Mouse (Mus musculus): ENCODE results near the gene Trim30a. TPM values are rescaled to one million over a fixed set of nuclear protein-coding genes. Genes with fewer than 3 reads are reported as not detected.

The Trim30a gene
- polyA plus RNA-seq, 1 experiment from 2014 or later: 1.3 TPM

GRCm38 (mm10) chr7:104401140-104401539 is 63.9 kb downstream of the Trim30a start:
- no peak overlapping the region for H3K27ac ChIP-seq (replicated peaks; ENCODE audit: low read depth, low read length)
- no peak overlapping the region for H3K9ac ChIP-seq (replicated peaks; ENCODE audit: low read length)
- H3K4me1 ChIP-seq (ENCODE audit: control insufficient read depth, insufficient read depth, low read length): no peaks in the 10 kb centered on the region
- ATAC-seq (replicated peaks; ENCODE audit: insufficient number of reproducible peaks, low FRiP score, low TSS enrichment, low read depth) (no peak), DNase-seq (ENCODE audit: low spot score) (no peak)
- H3K9me3 ChIP-seq (replicated peaks; ENCODE audit: control insufficient read depth, low read length): no peaks in the 10 kb centered on the region
- no peak overlapping the region for H3K4me2 ChIP-seq (ENCODE audit: low read depth, low read length)
- H3K4me3 ChIP-seq (ENCODE audit: low read depth, low read length): no peak overlapping the region
- H3K36me3 ChIP-seq (replicated peaks; ENCODE audit: control insufficient read depth, insufficient read depth, low read depth, low read length): no peaks in the 10 kb centered on the region
- H3K27me3 ChIP-seq (ENCODE audit: control insufficient read depth, insufficient read depth, low read length): no peaks in the 10 kb centered on the region

GRCm38 (mm10) chr7:104400698-104401097 is 64.3 kb downstream of the Trim30a start, which contains the start of gene Trim30c:
Gene Trim30c (minus strand): TSS chr7:104400837.
- H3K27ac ChIP-seq (replicated peaks; ENCODE audit: low read depth, low read length): no peak within 1 kb of the TSS
- no peak within 1 kb of the TSS for H3K4me2 ChIP-seq (ENCODE audit: low read depth, low read length)
- H3K9ac ChIP-seq (replicated peaks; ENCODE audit: low read length): no peak within 1 kb of the TSS
- DNase-seq (ENCODE audit: low spot score) (no peak), ATAC-seq (replicated peaks; ENCODE audit: insufficient number of reproducible peaks, low FRiP score, low TSS enrichment, low read depth) (no peak)
- WGBS: 77% methylated on average over 1 of the region's 1 CpGs
- no peaks in the 10 kb centered on the region for H3K9me3 ChIP-seq (replicated peaks; ENCODE audit: control insufficient read depth, low read length)
- no peak within 1 kb of the TSS for H3K4me3 ChIP-seq (ENCODE audit: low read depth, low read length)
- H3K4me1 ChIP-seq (ENCODE audit: control insufficient read depth, insufficient read depth, low read length): no peaks in the 10 kb centered on the region
- no peaks in the 10 kb centered on the region for H3K27me3 ChIP-seq (ENCODE audit: control insufficient read depth, insufficient read depth, low read length)
- no peaks in the 10 kb centered on the region for H3K36me3 ChIP-seq (replicated peaks; ENCODE audit: control insufficient read depth, insufficient read depth, low read depth, low read length)

GRCm38 (mm10) chr7:104398492-104398891 is 66.5 kb downstream of the Trim30a start:
- Histone ChIP-seq H3K36me3 (replicated peaks; ENCODE audit: control insufficient read depth, insufficient read depth, low read depth, low read length) (no peaks in the 10 kb centered on the region), H3K27me3 (ENCODE audit: control insufficient read depth, insufficient read depth, low read length) (no peaks in the 10 kb centered on the region), H3K9ac (replicated peaks; ENCODE audit: low read length) (no peak overlapping the region), H3K4me3 (ENCODE audit: low read depth, low read length) (no peak overlapping the region), H3K9me3 (replicated peaks; ENCODE audit: control insufficient read depth, low read length) (no peaks in the 10 kb centered on the region), H3K27ac (replicated peaks; ENCODE audit: low read depth, low read length) (no peak overlapping the region), H3K4me1 (ENCODE audit: control insufficient read depth, insufficient read depth, low read length) (no peaks in the 10 kb centered on the region), H3K4me2 (ENCODE audit: low read depth, low read length) (no peak overlapping the region)
- no peak for DNase-seq (ENCODE audit: low spot score)
- ATAC-seq (replicated peaks; ENCODE audit: insufficient number of reproducible peaks, low FRiP score, low TSS enrichment, low read depth): no peak
- 74% methylated on average over 1 of the region's 1 CpGs for WGBS

GRCm38 (mm10) chr7:104369736-104370414 is 95.1 kb downstream of the Trim30a start, which contains the start of gene Trim30b:
Gene Trim30b (minus strand): TSS chr7:104369884.
- Histone ChIP-seq H3K4me1 (ENCODE audit: control insufficient read depth, insufficient read depth, low read length) (no peaks in the 10 kb centered on the region), H3K9ac (replicated peaks; ENCODE audit: low read length) (no peak within 1 kb of the TSS), H3K9me3 (replicated peaks; ENCODE audit: control insufficient read depth, low read length) (no peaks in the 10 kb centered on the region), H3K4me2 (ENCODE audit: low read depth, low read length) (no peak within 1 kb of the TSS), H3K4me3 (ENCODE audit: low read depth, low read length) (no peak within 1 kb of the TSS), H3K27ac (replicated peaks; ENCODE audit: low read depth, low read length) (no peak within 1 kb of the TSS), H3K36me3 (replicated peaks; ENCODE audit: control insufficient read depth, insufficient read depth, low read depth, low read length) (no peaks in the 10 kb centered on the region), H3K27me3 (ENCODE audit: control insufficient read depth, insufficient read depth, low read length) (no peaks in the 10 kb centered on the region)
- DNase-seq (ENCODE audit: low spot score) (peak; percentile 5), ATAC-seq (replicated peaks; ENCODE audit: insufficient number of reproducible peaks, low FRiP score, low TSS enrichment, low read depth) (no peak)
- 50% methylated on average over 1 of the region's 1 CpGs for WGBS

- ATAC-seq (replicated peaks; ENCODE audit: insufficient number of reproducible peaks, low FRiP score, low TSS enrichment, low read depth): no peak
- no peaks in the 10 kb centered on the region for H3K9me3 ChIP-seq (replicated peaks; ENCODE audit: control insufficient read depth, low read length)
- H3K27me3 ChIP-seq (ENCODE audit: control insufficient read depth, insufficient read depth, low read length): no peaks in the 10 kb centered on the region
- no peaks in the 10 kb centered on the region for H3K36me3 ChIP-seq (replicated peaks; ENCODE audit: control insufficient read depth, insufficient read depth, low read depth, low read length)
- H3K27ac ChIP-seq (replicated peaks; ENCODE audit: low read depth, low read length): no peak overlapping the region
- H3K4me1 ChIP-seq (ENCODE audit: control insufficient read depth, insufficient read depth, low read length): no peaks in the 10 kb centered on the region
- H3K9ac ChIP-seq (replicated peaks; ENCODE audit: low read length): no peak overlapping the region
- DNase-seq (ENCODE audit: low spot score): no peak
- H3K4me2 ChIP-seq (ENCODE audit: low read depth, low read length): no peak overlapping the region
- no peak overlapping the region for H3K4me3 ChIP-seq (ENCODE audit: low read depth, low read length)
These were observed 98.7 kb downstream of the Trim30a start for GRCm38 (mm10) chr7:104366339-104366738.

Other genes starting within 250 kb of the Trim30a start
- 2.9 and 3.5 TPM in 2 replicates for gene Trim6, start 246.4 kb downstream of the Trim30a start, polyA plus RNA-seq (2014; fragmentation: Nextera tagmentation; extraction: Ambion mirVana)
- 0.83 and 0.98 TPM in 2 replicates for gene Trim34a, start 220.7 kb downstream of the Trim30a start, polyA plus RNA-seq (2014; fragmentation: Nextera tagmentation; extraction: Ambion mirVana)
- 0.11 TPM in 1 of 2 replicates, not detected in the other for gene Trim5, start 177.1 kb downstream of the Trim30a start, polyA plus RNA-seq (2014; fragmentation: Nextera tagmentation; extraction: Ambion mirVana)
- 1.7 and 2.9 TPM in 2 replicates for gene Trim12a, start 149.7 kb downstream of the Trim30a start, polyA plus RNA-seq (2014; fragmentation: Nextera tagmentation; extraction: Ambion mirVana)
- not detected in 2 replicates for gene Trim34b, start 135.7 kb downstream of the Trim30a start, polyA plus RNA-seq (2014; fragmentation: Nextera tagmentation; extraction: Ambion mirVana)
- gene Trim12c, start 111.8 kb downstream of the Trim30a start, polyA plus RNA-seq (2014; fragmentation: Nextera tagmentation; extraction: Ambion mirVana): 1.0 and 1.2 TPM in 2 replicates
- gene Trim30b, start 95.3 kb downstream of the Trim30a start, polyA plus RNA-seq (2014; fragmentation: Nextera tagmentation; extraction: Ambion mirVana): not detected in 2 replicates
- not detected in 2 replicates for gene Trim30c, start 64.4 kb downstream of the Trim30a start, polyA plus RNA-seq (2014; fragmentation: Nextera tagmentation; extraction: Ambion mirVana)
- gene Trim30d, start 42.7 kb upstream of the Trim30a start, polyA plus RNA-seq (2014; fragmentation: Nextera tagmentation; extraction: Ambion mirVana): 0.25 and 0.31 TPM in 2 replicates
- gene Olfr651, start 84.9 kb upstream of the Trim30a start, polyA plus RNA-seq (2014; fragmentation: Nextera tagmentation; extraction: Ambion mirVana): not detected in 2 replicates
- gene Olfr652, start 95.7 kb upstream of the Trim30a start, polyA plus RNA-seq (2014; fragmentation: Nextera tagmentation; extraction: Ambion mirVana): not detected in 2 replicates
- gene Olfr653, start 112.1 kb upstream of the Trim30a start, polyA plus RNA-seq (2014; fragmentation: Nextera tagmentation; extraction: Ambion mirVana): not detected in 2 replicates
- not detected in 2 replicates for gene Olfr654, start 121.8 kb upstream of the Trim30a start, polyA plus RNA-seq (2014; fragmentation: Nextera tagmentation; extraction: Ambion mirVana)
- not detected in 2 replicates for gene Olfr655, start 136.6 kb upstream of the Trim30a start, polyA plus RNA-seq (2014; fragmentation: Nextera tagmentation; extraction: Ambion mirVana)
- gene Olfr656, start 148.8 kb upstream of the Trim30a start, polyA plus RNA-seq (2014; fragmentation: Nextera tagmentation; extraction: Ambion mirVana): not detected in 2 replicates
- not detected in 2 replicates for gene Olfr657, start 159.6 kb upstream of the Trim30a start, polyA plus RNA-seq (2014; fragmentation: Nextera tagmentation; extraction: Ambion mirVana)
- gene Olfr658, start 182.1 kb upstream of the Trim30a start, polyA plus RNA-seq (2014; fragmentation: Nextera tagmentation; extraction: Ambion mirVana): not detected in 2 replicates
- not detected in 2 replicates for gene Olfr659, start 201.6 kb upstream of the Trim30a start, polyA plus RNA-seq (2014; fragmentation: Nextera tagmentation; extraction: Ambion mirVana)
- gene Olfr661, start 221.3 kb upstream of the Trim30a start, polyA plus RNA-seq (2014; fragmentation: Nextera tagmentation; extraction: Ambion mirVana): not detected in 2 replicates

Measured in embryonic facial prominence, embryonic 11.5 days (tissue).